Mouse (Mus musculus): ENCODE results near the gene Stbd1. TPM values are rescaled to one million over a fixed set of nuclear protein-coding genes. Genes with fewer than 3 reads are reported as not detected.

Stbd1 gene
- polyA plus RNA-seq (2014; fragmentation: Illumina TruSeq; extraction: RNeasy Lipid Tissue Mini Kit (QIAGEN cat#74804); ENCODE audit: low replicate concordance), result 2.0 TPM

GRCm38 (mm10) chr5:92602691-92603690 is at the start of gene Stbd1:
Stbd1 (plus strand) TSS chr5:92603041.

GRCm38 (mm10) chr5:92554891-92555511 is 47.8 kb upstream of the Stbd1 start, which contains the start of gene Fam47e:
Fam47e (plus strand) TSS chr5:92555069.

Other genes starting within 250 kb of the Stbd1 start
- 52.1 TPM for gene Nup54, start 167.8 kb upstream of the Stbd1 start, polyA plus RNA-seq (2014; fragmentation: Illumina TruSeq; extraction: RNeasy Lipid Tissue Mini Kit (QIAGEN cat#74804); ENCODE audit: low replicate concordance)
- gene Scarb2, start 96.2 kb upstream of the Stbd1 start, polyA plus RNA-seq (2014; fragmentation: Illumina TruSeq; extraction: RNeasy Lipid Tissue Mini Kit (QIAGEN cat#74804); ENCODE audit: low replicate concordance), result 61.5 TPM
- gene Fam47e, start 48.0 kb upstream of the Stbd1 start, polyA plus RNA-seq (2014; fragmentation: Illumina TruSeq; extraction: RNeasy Lipid Tissue Mini Kit (QIAGEN cat#74804); ENCODE audit: low replicate concordance), result not detected
- gene Ccdc158, start 72.2 kb downstream of the Stbd1 start, polyA plus RNA-seq (2014; fragmentation: Illumina TruSeq; extraction: RNeasy Lipid Tissue Mini Kit (QIAGEN cat#74804); ENCODE audit: low replicate concordance), result 1.5 TPM
- gene Shroom3, start 80.4 kb downstream of the Stbd1 start, polyA plus RNA-seq (2014; fragmentation: Illumina TruSeq; extraction: RNeasy Lipid Tissue Mini Kit (QIAGEN cat#74804); ENCODE audit: low replicate concordance), result 7.1 TPM